Mouse (Mus musculus): ENCODE data around the gene Sppl3. TPM values are rescaled to one million over a fixed set of nuclear protein-coding genes. Genes with fewer than 3 reads are reported as not detected.

Gene Sppl3
- total RNA-seq, 2 experiments from 2014 or later, result 20.1 to 20.8 TPM

GRCm38 (mm10) chr5:115125211-115125871 lies 114.4 kb downstream of the Sppl3 start:
- DNase-seq, result peak; percentile 88
- intact Hi-C loops (cut with DNase I), result loop anchor here (1.0 kb wide), 2 partner anchors 38 to 111 kb away; no protein-coding TSS in a partner anchor
- TF ChIP-seq CTCF (IDR thresholded peaks at IDR 0.05), result peak; percentile 98
- H3K27ac ChIP-seq, result peak overlapping the region; percentile 74
- H3K4me3 ChIP-seq, result peak overlapping the region; percentile 32

GRCm38 (mm10) chr5:115126578-115127312 lies 115.8 kb downstream of the Sppl3 start:
- TF ChIP-seq CTCF (IDR thresholded peaks at IDR 0.05), result no peak
- intact Hi-C loops (cut with DNase I), result no loop called here
- Histone ChIP-seq H3K27ac (no peak overlapping the region), H3K4me3 (no peak overlapping the region)
- DNase-seq, result no peak

- H3K27ac ChIP-seq, result no peak overlapping the region
- intact Hi-C loops (cut with DNase I), result no loop called here
- H3K4me3 ChIP-seq, result no peak overlapping the region
- DNase-seq, result no peak
- TF ChIP-seq CTCF (IDR thresholded peaks at IDR 0.05), result no peak
Measured at GRCm38 (mm10) chr5:115127421-115128179, 116.7 kb downstream of the Sppl3 start.

- TF ChIP-seq CTCF (IDR thresholded peaks at IDR 0.05), result peak; percentile 24; the same call in 1 of the 2 replicates
- no peak overlapping the region for H3K27ac ChIP-seq
- no peak for DNase-seq
- no peak overlapping the region for H3K4me3 ChIP-seq
- intact Hi-C loops (cut with DNase I), result no loop called here
Measured at GRCm38 (mm10) chr5:115129328-115129727, 118.4 kb downstream of the Sppl3 start.

GRCm38 (mm10) chr5:115132465-115132864 lies 121.5 kb downstream of the Sppl3 start:
- TF ChIP-seq CTCF (IDR thresholded peaks at IDR 0.05), result no peak
- Histone ChIP-seq H3K27ac (peak overlapping the region; percentile 94), H3K4me3 (peak overlapping the region; percentile 91; the same call in 1 of the 2 replicates)
- DNase-seq, result no peak
- intact Hi-C loops (cut with DNase I), result no loop called here

GRCm38 (mm10) chr5:115133358-115134066 lies 122.6 kb downstream of the Sppl3 start:
- Histone ChIP-seq H3K27ac (peak overlapping the region; percentile 94), H3K4me3 (peak overlapping the region; percentile 91)
- TF ChIP-seq CTCF (IDR thresholded peaks at IDR 0.05), result no peak
- no peak for DNase-seq
- intact Hi-C loops (cut with DNase I), result no loop called here

GRCm38 (mm10) chr5:115134234-115135165 lies 123.6 kb downstream of the Sppl3 start, which contains the start of gene Unc119b:
Unc119b (minus strand) TSS chr5:115134975.
- TF ChIP-seq CTCF (IDR thresholded peaks at IDR 0.05), result no peak
- peak within 1 kb of the TSS; percentile 94 for H3K27ac ChIP-seq
- peak; percentile 95 for DNase-seq
- intact Hi-C loops (cut with DNase I), result no loop called here
- H3K4me3 ChIP-seq, result peak within 1 kb of the TSS; percentile 91

GRCm38 (mm10) chr5:115139124-115139523 lies 128.2 kb downstream of the Sppl3 start:
- DNase-seq, result no peak
- no peak overlapping the region for H3K4me3 ChIP-seq
- intact Hi-C loops (cut with DNase I), result no loop called here
- H3K27ac ChIP-seq, result peak overlapping the region; percentile 32; the same call in 1 of the 2 replicates
- no peak for TF ChIP-seq CTCF (IDR thresholded peaks at IDR 0.05)

GRCm38 (mm10) chr5:115140726-115141125 lies 129.8 kb downstream of the Sppl3 start:
- DNase-seq, result no peak
- intact Hi-C loops (cut with DNase I), result no loop called here
- Histone ChIP-seq H3K27ac (peak overlapping the region; percentile 63), H3K4me3 (no peak overlapping the region)
- no peak for TF ChIP-seq CTCF (IDR thresholded peaks at IDR 0.05)

- no peak for TF ChIP-seq CTCF (IDR thresholded peaks at IDR 0.05)
- DNase-seq, result no peak
- peak overlapping the region; percentile 96 for H3K27ac ChIP-seq
- intact Hi-C loops (cut with DNase I), result no loop called here
- H3K4me3 ChIP-seq, result peak overlapping the region; percentile 71; the same call in 1 of the 2 replicates
Measured at GRCm38 (mm10) chr5:115142166-115142697, 131.3 kb downstream of the Sppl3 start.

- intact Hi-C loops (cut with DNase I), result no loop called here
- peak; percentile 67 for DNase-seq
- TF ChIP-seq CTCF (IDR thresholded peaks at IDR 0.05), result no peak
Measured at GRCm38 (mm10) chr5:115143552-115143951, 132.6 kb downstream of the Sppl3 start.

More at GRCm38 (mm10) chr5:115143552-115143951, 132.6 kb downstream of the Sppl3 start:
- H3K27ac ChIP-seq, result peak overlapping the region; percentile 96
- peak overlapping the region; percentile 71 for H3K4me3 ChIP-seq
